Mouse (Mus musculus): Measurements from ENCODE around the gene Gm10392.

Gene Gm10392

GRCm38 (mm10) chr11:77518051-77518798 is 773 bp downstream of the Gm10392 start:
- H3K36me3 ChIP-seq (ENCODE audit: insufficient read depth, low read length), result no peaks in the 10 kb centered on the region
- peaks cover 76% of the 10 kb centered on the region for H3K27me3 ChIP-seq (ENCODE audit: insufficient read depth, low read length)
- TF ChIP-seq CTCF (conservative IDR thresholded peaks at IDR 0.05; ENCODE audit: low read length), result no peak
- no peak for TF ChIP-seq POU5F1 (IDR thresholded peaks at IDR 0.05; ENCODE audit: borderline replicate concordance, low read length)
- no peak for TF ChIP-seq NANOG (IDR thresholded peaks at IDR 0.05; ENCODE audit: borderline replicate concordance, low read length)
- H3K9me3 ChIP-seq (ENCODE audit: low read length), result no peaks in the 10 kb centered on the region
- 0 out of 2 replicates have a peak overlapping the region, but pooled peaks have one; percentile 7 for H3K4me3 ChIP-seq (replicated peaks; ENCODE audit: low read length)
- peaks cover 44% of the 10 kb centered on the region for H3K4me1 ChIP-seq (replicated peaks; ENCODE audit: low read depth, low read length)

GRCm38 (mm10) chr11:77516553-77517425 is 2.2 kb downstream of the Gm10392 start:
- Histone ChIP-seq H3K9me3 (ENCODE audit: low read length) (no peaks in the 10 kb centered on the region), H3K36me3 (ENCODE audit: insufficient read depth, low read length) (no peaks in the 10 kb centered on the region), H3K4me1 (replicated peaks; ENCODE audit: low read depth, low read length) (peaks cover 52% of the 10 kb centered on the region), H3K4me3 (replicated peaks; ENCODE audit: low read length) (no peak overlapping the region), H3K27me3 (ENCODE audit: insufficient read depth, low read length) (peaks cover 74% of the 10 kb centered on the region)
- TF ChIP-seq CTCF (conservative IDR thresholded peaks at IDR 0.05; ENCODE audit: low read length) (no peak), POU5F1 (IDR thresholded peaks at IDR 0.05; ENCODE audit: borderline replicate concordance, low read length) (no peak), NANOG (IDR thresholded peaks at IDR 0.05; ENCODE audit: borderline replicate concordance, low read length) (no peak)

GRCm38 (mm10) chr11:77515637-77516552 is 3.1 kb downstream of the Gm10392 start, which contains the start of gene Trp53i13:
Trp53i13 (minus strand) TSS chr11:77515980.
- Histone ChIP-seq H3K9me3 (ENCODE audit: low read length) (no peaks in the 10 kb centered on the region), H3K4me1 (replicated peaks; ENCODE audit: low read depth, low read length) (peaks cover 52% of the 10 kb centered on the region), H3K4me3 (replicated peaks; ENCODE audit: low read length) (peak within 1 kb of the TSS; percentile 81), H3K27me3 (ENCODE audit: insufficient read depth, low read length) (peaks cover 69% of the 10 kb centered on the region), H3K36me3 (ENCODE audit: insufficient read depth, low read length) (no peaks in the 10 kb centered on the region)
- TF ChIP-seq POU5F1 (IDR thresholded peaks at IDR 0.05; ENCODE audit: borderline replicate concordance, low read length) (no peak), NANOG (IDR thresholded peaks at IDR 0.05; ENCODE audit: borderline replicate concordance, low read length) (no peak), CTCF (conservative IDR thresholded peaks at IDR 0.05; ENCODE audit: low read length) (no peak)

GRCm38 (mm10) chr11:77514832-77515636 is 4.0 kb downstream of the Gm10392 start, which contains the start of gene Abhd15:
Abhd15 (plus strand) TSS chr11:77515121.
- peaks cover 68% of the 10 kb centered on the region for H3K27me3 ChIP-seq (ENCODE audit: insufficient read depth, low read length)
- peak within 1 kb of the TSS; percentile 81 for H3K4me3 ChIP-seq (replicated peaks; ENCODE audit: low read length)
- H3K9me3 ChIP-seq (ENCODE audit: low read length), result no peaks in the 10 kb centered on the region
- H3K4me1 ChIP-seq (replicated peaks; ENCODE audit: low read depth, low read length), result peaks cover 50% of the 10 kb centered on the region
- peaks cover 4% of the 10 kb centered on the region for H3K36me3 ChIP-seq (ENCODE audit: insufficient read depth, low read length)
- no peak for TF ChIP-seq NANOG (IDR thresholded peaks at IDR 0.05; ENCODE audit: borderline replicate concordance, low read length)
- TF ChIP-seq CTCF (conservative IDR thresholded peaks at IDR 0.05; ENCODE audit: low read length), result no peak
- TF ChIP-seq POU5F1 (IDR thresholded peaks at IDR 0.05; ENCODE audit: borderline replicate concordance, low read length), result no peak

DNA sequence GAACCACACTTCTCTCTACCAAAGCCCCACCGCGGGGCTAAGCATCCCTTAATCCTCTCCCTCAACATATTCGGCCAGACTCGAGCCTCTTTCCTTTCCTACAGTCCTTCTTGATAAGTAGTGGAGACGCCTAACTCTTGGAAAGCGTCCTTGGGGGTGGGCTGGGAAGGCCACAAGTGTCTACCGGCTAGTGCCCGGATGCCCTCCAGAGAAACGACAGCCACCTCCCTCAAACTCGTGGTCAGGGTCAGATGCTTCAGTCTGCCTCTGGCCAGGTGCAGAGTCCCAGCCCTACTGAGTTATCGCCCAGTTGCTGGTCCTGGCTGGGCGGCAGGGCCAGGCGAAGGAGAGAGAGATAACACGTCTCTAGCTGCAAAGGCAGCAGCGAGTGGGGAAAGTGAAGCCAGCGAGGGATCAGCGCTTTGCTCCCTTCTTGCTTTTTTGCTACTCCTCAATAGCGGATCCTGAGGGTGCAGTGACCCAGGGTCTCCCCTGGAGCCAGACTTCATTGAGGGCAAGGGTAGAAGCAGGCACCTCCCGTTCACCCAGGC is 4.6 kb downstream of the Gm10392 start:
- Histone ChIP-seq H3K27me3 (ENCODE audit: insufficient read depth, low read length) (peaks cover 61% of the 10 kb centered on the region), H3K4me1 (replicated peaks; ENCODE audit: low read depth, low read length) (peaks cover 52% of the 10 kb centered on the region), H3K36me3 (ENCODE audit: insufficient read depth, low read length) (peaks cover 10% of the 10 kb centered on the region), H3K4me3 (replicated peaks; ENCODE audit: low read length) (peak overlapping the region; percentile 81), H3K9me3 (ENCODE audit: low read length) (no peaks in the 10 kb centered on the region)
- TF ChIP-seq CTCF (conservative IDR thresholded peaks at IDR 0.05; ENCODE audit: low read length) (no peak), NANOG (IDR thresholded peaks at IDR 0.05; ENCODE audit: borderline replicate concordance, low read length) (no peak), POU5F1 (IDR thresholded peaks at IDR 0.05; ENCODE audit: borderline replicate concordance, low read length) (no peak)

DNA sequence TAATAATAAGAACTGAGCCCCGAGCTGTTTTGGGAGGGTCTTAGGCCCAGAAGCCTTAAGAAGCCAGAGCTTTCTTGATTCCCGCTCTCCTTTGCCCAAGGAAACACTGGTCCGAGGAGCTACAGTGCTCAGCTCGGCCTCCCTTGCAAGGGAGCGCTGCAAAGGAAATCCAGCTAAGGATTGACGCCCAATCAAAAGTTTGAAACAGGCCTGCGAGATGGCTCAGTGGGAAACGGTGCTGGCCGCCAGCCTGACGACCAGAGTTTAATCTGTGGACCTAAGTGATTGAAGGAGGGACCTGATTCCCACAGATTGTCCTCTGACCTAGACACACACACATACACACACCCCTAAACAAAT is 5.2 kb downstream of the Gm10392 start:
- peaks cover 55% of the 10 kb centered on the region for H3K27me3 ChIP-seq (ENCODE audit: insufficient read depth, low read length)

More for the DNA sequence above, 5.2 kb downstream of the Gm10392 start:
- peak overlapping the region; percentile 81 for H3K4me3 ChIP-seq (replicated peaks; ENCODE audit: low read length)
- H3K4me1 ChIP-seq (replicated peaks; ENCODE audit: low read depth, low read length), result peaks cover 56% of the 10 kb centered on the region
- TF ChIP-seq POU5F1 (IDR thresholded peaks at IDR 0.05; ENCODE audit: borderline replicate concordance, low read length) (no peak), NANOG (IDR thresholded peaks at IDR 0.05; ENCODE audit: borderline replicate concordance, low read length) (no peak), CTCF (conservative IDR thresholded peaks at IDR 0.05; ENCODE audit: low read length) (no peak)
- H3K36me3 ChIP-seq (ENCODE audit: insufficient read depth, low read length), result peaks cover 10% of the 10 kb centered on the region
- H3K9me3 ChIP-seq (ENCODE audit: low read length), result no peaks in the 10 kb centered on the region

All from E14TG2a.4 (cell line).